In genomic region chr12:33220509-33221051, GRCm38 (mm10) we compare ENCODE assay signal across 9 mouse cellular contexts.
A peak's percentile ranks its signal among the peaks of the same experiment; 100 is the strongest.
DNase-seq lines count a peak whose midpoint lies in the region; ATAC-seq and TF ChIP-seq lines count a peak whose summit lies in the region.
"Had no signal": no experiment of that assay in that cellular context is flagged by ENCODE, and none has a peak within 500 bp of the region (broad histone marks: within the 10 kb centered on the region; RNA-seq: fewer than 3 reads in every experiment).

No protein-coding gene starts in this region.

- H3K27ac ChIP-seq in small intestine, adult 2 months (ENCODE audit: insufficient read depth, low read depth, low read length): peak overlapping the region; percentile 67
- H3K27ac ChIP-seq: kidney, postnatal 0 days had no signal

- no peak for ATAC-seq in cerebellum, adult (ENCODE audit: insufficient number of reproducible peaks, low FRiP score, low TSS enrichment)

- no peaks in the 10 kb centered on the region for H3K27me3 ChIP-seq in small intestine, adult 2 months (ENCODE audit: control insufficient read depth, insufficient read depth, low read length)

- no peak overlapping the region for H3K4me3 ChIP-seq in small intestine, adult 2 months (ENCODE audit: low read depth, low read length)

- peaks cover 27% of the 10 kb centered on the region for H3K4me1 ChIP-seq in small intestine, adult 2 months (ENCODE audit: control insufficient read depth, insufficient read depth, insufficient read length, low read length)

- peak; percentile 86 for DNase-seq in ES-CJ7 (ENCODE audit: low read depth, low spot score)
- peak; percentile 96 for DNase-seq in brain, embryonic 14.5 days (ENCODE audit: low read depth)
- DNase-seq in heart, adult 8-10 months (ENCODE audit: low spot score): peak; percentile 13
- peak; percentile 45 to 74 for DNase-seq in layer of hippocampus, adult 18-20 months (ENCODE audit: low spot score in 2 of 2)
- peak; percentile 62 for DNase-seq in lung, postnatal 14 days
- no peak for DNase-seq in embryo, embryonic 10.5 days (ENCODE audit: low spot score)

- 20% methylated on average over 11 of the region's 11 CpGs for WGBS in small intestine, adult 2 months

- TF ChIP-seq POLR2A in brain, embryonic 14.5 days (IDR thresholded peaks at IDR 0.05; ENCODE audit: borderline replicate concordance, extremely low read depth, insufficient read depth, insufficient read length, poor library complexity, severe bottlenecking): no peak
- no peak for TF ChIP-seq POLR2A in small intestine, adult 2 months (IDR thresholded peaks at IDR 0.05; ENCODE audit: low read depth, low read length)

- TF ChIP-seq CTCF in brain, embryonic 14.5 days (IDR thresholded peaks at IDR 0.05; ENCODE audit: borderline replicate concordance, extremely low read depth, insufficient read depth, insufficient read length): no peak
- TF ChIP-seq CTCF in small intestine, adult 2 months (IDR thresholded peaks at IDR 0.05; ENCODE audit: extremely low read depth, insufficient read length, insufficient replicate concordance, low read depth, low read length): no peak

- H3K36me3 ChIP-seq in small intestine, adult 2 months (ENCODE audit: control insufficient read depth, insufficient read depth, low read length): 0 out of 2 replicates have a peak, but pooled peaks cover 1% of the 10 kb centered on the region
